Mouse (Mus musculus): ENCODE results near the gene Mrpl11.
"Not testable (repeated sequence)": the region's sequence is repeated elsewhere in the genome, so short reads cannot be mapped to it uniquely, and the experiment has no call there.

Gene Mrpl11

GRCm38 (mm10) chr19:4992904-4993303 is 31.0 kb downstream of the Mrpl11 start:
- DNase-seq (ENCODE audit: low spot score), result peak; percentile 17

- DNase-seq (ENCODE audit: low spot score), result no peak
These were observed 32.1 kb downstream of the Mrpl11 start for GRCm38 (mm10) chr19:4994043-4994442.

- no peak for DNase-seq (ENCODE audit: low spot score)
These were observed 37.6 kb downstream of the Mrpl11 start for GRCm38 (mm10) chr19:4999445-5000140.

GRCm38 (mm10) chr19:5001666-5002406 is 39.9 kb downstream of the Mrpl11 start:
- peak; percentile 64 for DNase-seq (ENCODE audit: low spot score)

- not testable (repeated sequence) for DNase-seq (ENCODE audit: low spot score)
These were observed 41.7 kb downstream of the Mrpl11 start for GRCm38 (mm10) chr19:5003644-5004043.

GRCm38 (mm10) chr19:5004925-5005324 is 43.0 kb downstream of the Mrpl11 start:
- DNase-seq (ENCODE audit: low spot score), result no peak

GRCm38 (mm10) chr19:5013138-5013537 is 51.2 kb downstream of the Mrpl11 start:
- DNase-seq (ENCODE audit: low spot score), result no peak

GRCm38 (mm10) chr19:5014961-5015398 is 53.0 kb downstream of the Mrpl11 start:
- peak; percentile 36 for DNase-seq (ENCODE audit: low spot score)

GRCm38 (mm10) chr19:5016221-5016742 is 54.3 kb downstream of the Mrpl11 start:
- DNase-seq (ENCODE audit: low spot score), result peak; percentile 42

Measured in lung, postnatal 25 days (tissue).